Mouse (Mus musculus) intestine, postnatal 0 days (tissue): ENCODE measurements around the gene Klhdc8a. TPM values are rescaled to one million over a fixed set of nuclear protein-coding genes. Genes with fewer than 3 reads are reported as not detected.
"Not testable (repeated sequence)": the region's sequence is repeated elsewhere in the genome, so short reads cannot be mapped to it uniquely, and the experiment has no call there.

Source experiments
- ATAC-seq: fragments of 200-750 bp; cut with Nextera tagmentation; 2 replicates; pipeline ENCODE4 v1.8.0; 2017; ENCODE audit warnings: mild to moderate bottlenecking, moderate TSS enrichment, moderate library complexity
- H3K27ac ChIP-seq: fragments of 300-500 bp; sonication (generic); 2 replicates; pipeline ENCODE4 v1.5.1; 2014; ENCODE audit warnings: mild to moderate bottlenecking, low read depth, low read length, moderate library complexity
- H3K27me3 ChIP-seq: fragments of 300-500 bp; sonication (generic); replicated peaks from 2 replicates; pipeline ENCODE4 v1.6.1; 2014; ENCODE audit warnings: low read length, mixed read lengths; ENCODE audit not compliant: control insufficient read depth, insufficient read depth
- H3K36me3 ChIP-seq: fragments of 300-500 bp; sonication (generic); 2 replicates; pipeline ENCODE4 v1.6.1; 2014; ENCODE audit warnings: mild to moderate bottlenecking, moderate library complexity; ENCODE audit not compliant: control insufficient read depth, insufficient read depth
- H3K4me1 ChIP-seq: fragments of 300-500 bp; sonication (generic); replicated peaks from 2 replicates; pipeline ENCODE4 v1.6.1; 2014; ENCODE audit warnings: antibody characterized with exemption, low read length, mixed read lengths; ENCODE audit not compliant: control insufficient read depth, insufficient read depth
- H3K4me2 ChIP-seq: fragments of 300-500 bp; sonication (generic); replicated peaks from 2 replicates; pipeline ENCODE4 v1.6.1; 2014; ENCODE audit warnings: low read depth, mild to moderate bottlenecking, moderate library complexity
- H3K4me3 ChIP-seq: fragments of 300-500 bp; sonication (generic); 2 replicates; pipeline ENCODE4 v1.5.1; 2014; ENCODE audit warnings: low read depth, low read length
- H3K9ac ChIP-seq: fragments of 300-500 bp; sonication (generic); 2 replicates; pipeline ENCODE4 v1.6.1; 2014; ENCODE audit warnings: mild to moderate bottlenecking, low read depth, low read length
- H3K9me3 ChIP-seq: fragments of 300-500 bp; sonication (generic); 2 replicates; pipeline ENCODE4 v1.6.1; 2016; ENCODE audit warnings: mixed run types; ENCODE audit not compliant: control insufficient read depth
- CTCF ChIP-seq: sonication (generic); IDR thresholded peaks from 2 replicates; pipeline ENCODE4 v1.5.1; 2016; ENCODE audit warnings: low read depth, mild to moderate bottlenecking, control low read depth, antibody characterized with exemption, moderate library complexity
- WGBS: fragments of 180-500 bp; shearing (Covaris S2); extraction: QIAGEN DNeasy Blood & Tissue Kit; methylation state at CpG from one replicate; pipeline ENCODE4 v1.1.7; 2014; 5-methylcytosine and 5-hydroxymethylcytosine counted together
- polyA plus RNA-seq: library from polyadenylated mRNA; unstranded; fragments of >200 nt; fragmentation: Nextera tagmentation; extraction: Ambion mirVana; gene quantifications from 2 replicates; pipeline ENCODE4 v1.2.1, GENCODE M21; 2015

Klhdc8a gene
- polyA plus RNA-seq, 1 experiment from 2014 or later: 0.51 TPM

DNA sequence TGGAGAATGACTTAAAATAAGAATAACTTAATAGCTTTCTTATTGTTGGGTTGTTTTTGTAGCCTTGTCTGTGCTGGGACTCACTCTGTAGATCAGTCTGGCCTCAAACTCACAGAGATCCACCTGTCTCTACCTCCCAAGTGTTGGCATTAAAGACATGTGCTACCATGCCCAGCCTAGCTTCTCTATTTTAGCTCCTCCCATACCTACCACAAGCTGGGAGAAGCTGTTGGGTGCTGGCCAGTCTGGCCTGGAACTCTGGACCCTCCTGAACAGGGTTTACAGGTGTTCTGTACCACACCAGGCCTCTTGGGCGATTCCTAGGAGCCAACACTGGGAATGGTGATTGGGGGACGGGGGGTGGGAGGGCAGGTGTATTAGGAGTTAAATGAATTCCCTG lies 44.8 kb downstream of the Klhdc8a start:
- Histone ChIP-seq H3K36me3 (no peaks in the 10 kb centered on the region), H3K27me3 (no peaks in the 10 kb centered on the region), H3K9me3 (no peaks in the 10 kb centered on the region), H3K27ac (no peak overlapping the region), H3K9ac (no peak overlapping the region), H3K4me1 (no peaks in the 10 kb centered on the region), H3K4me2 (no peak overlapping the region), H3K4me3 (no peak overlapping the region)
- ATAC-seq: no peak
- TF ChIP-seq CTCF: no peak
- 90% methylated on average over 2 of the region's 2 CpGs for WGBS

GRCm38 (mm10) chr1:132343656-132344055 lies 45.2 kb downstream of the Klhdc8a start:
- no peak for ATAC-seq
- H3K4me1 ChIP-seq: no peaks in the 10 kb centered on the region
- H3K9ac ChIP-seq: no peak overlapping the region
- no peaks in the 10 kb centered on the region for H3K36me3 ChIP-seq
- no peak for TF ChIP-seq CTCF
- no peak overlapping the region for H3K4me3 ChIP-seq
- H3K27me3 ChIP-seq: no peaks in the 10 kb centered on the region
- H3K27ac ChIP-seq: no peak overlapping the region
- no peak overlapping the region for H3K4me2 ChIP-seq
- WGBS: 80% methylated on average over 1 of the region's 1 CpGs
- H3K9me3 ChIP-seq: no peaks in the 10 kb centered on the region

DNA sequence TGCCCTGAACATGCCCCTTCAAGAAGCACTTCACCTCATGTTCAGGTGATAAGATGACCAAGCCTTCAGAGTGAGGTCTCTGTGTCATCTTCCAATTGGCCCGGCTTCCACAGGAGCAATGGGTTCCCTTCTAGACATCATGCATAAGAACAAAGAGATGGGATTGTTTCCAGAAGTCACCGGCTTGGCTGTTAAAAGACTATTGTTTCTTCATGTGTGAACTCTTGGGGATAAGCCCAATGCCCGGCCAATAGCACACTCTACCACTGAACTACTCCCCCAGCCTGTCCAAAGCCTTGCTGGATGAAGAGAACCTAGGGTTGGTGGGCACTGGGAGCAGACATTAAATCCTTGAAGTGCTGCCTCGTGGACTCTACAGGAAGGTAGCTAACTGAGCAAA lies 47.1 kb downstream of the Klhdc8a start:
- Histone ChIP-seq H3K27ac (no peak overlapping the region), H3K9me3 (no peaks in the 10 kb centered on the region), H3K27me3 (no peaks in the 10 kb centered on the region), H3K4me3 (no peak overlapping the region), H3K36me3 (no peaks in the 10 kb centered on the region), H3K4me2 (no peak overlapping the region), H3K4me1 (no peaks in the 10 kb centered on the region), H3K9ac (no peak overlapping the region)
- ATAC-seq: no peak
- no peak for TF ChIP-seq CTCF
- 85% methylated on average over 4 of the region's 4 CpGs for WGBS

- Histone ChIP-seq H3K4me3 (no peak overlapping the region), H3K4me1 (no peaks in the 10 kb centered on the region), H3K36me3 (no peaks in the 10 kb centered on the region), H3K4me2 (no peak overlapping the region), H3K9ac (no peak overlapping the region), H3K27ac (no peak overlapping the region), H3K27me3 (no peaks in the 10 kb centered on the region), H3K9me3 (0 out of 2 replicates have a peak, but pooled peaks cover 3% of the 10 kb centered on the region)
- no peak for TF ChIP-seq CTCF
- WGBS: 68% methylated on average over 12 of the region's 12 CpGs
- peak; percentile 44; the same call in 1 of the 2 replicates for ATAC-seq
These were observed 47.9 kb downstream of the Klhdc8a start for GRCm38 (mm10) chr1:132346134-132346851.

- no peak overlapping the region for H3K9ac ChIP-seq
- no peaks in the 10 kb centered on the region for H3K36me3 ChIP-seq
- no peak overlapping the region for H3K4me2 ChIP-seq
- no peaks in the 10 kb centered on the region for H3K4me1 ChIP-seq
- no peak overlapping the region for H3K4me3 ChIP-seq
- 0 out of 2 replicates have a peak, but pooled peaks cover 3% of the 10 kb centered on the region for H3K9me3 ChIP-seq
- H3K27ac ChIP-seq: no peak overlapping the region
- TF ChIP-seq CTCF: no peak
- no peak for ATAC-seq
- H3K27me3 ChIP-seq: no peaks in the 10 kb centered on the region
These were observed 48.5 kb downstream of the Klhdc8a start for GRCm38 (mm10) chr1:132346951-132347350.

- no peak for TF ChIP-seq CTCF
- WGBS: 88% methylated on average over 5 of the region's 5 CpGs
- no peak overlapping the region for H3K9ac ChIP-seq
- H3K4me3 ChIP-seq: no peak overlapping the region
- 0 out of 2 replicates have a peak, but pooled peaks cover 3% of the 10 kb centered on the region for H3K9me3 ChIP-seq
- no peaks in the 10 kb centered on the region for H3K36me3 ChIP-seq
- ATAC-seq: no peak
- H3K27ac ChIP-seq: no peak overlapping the region
- H3K27me3 ChIP-seq: no peaks in the 10 kb centered on the region
- H3K4me1 ChIP-seq: no peaks in the 10 kb centered on the region
- no peak overlapping the region for H3K4me2 ChIP-seq
These were observed 50.0 kb downstream of the Klhdc8a start for GRCm38 (mm10) chr1:132348401-132348800.

GRCm38 (mm10) chr1:132349049-132349448 lies 50.6 kb downstream of the Klhdc8a start:
- not testable (repeated sequence) for H3K4me2 ChIP-seq, ATAC-seq, H3K4me3 ChIP-seq, H3K36me3 ChIP-seq, H3K27ac ChIP-seq, H3K27me3 ChIP-seq, H3K9me3 ChIP-seq, H3K9ac ChIP-seq, H3K4me1 ChIP-seq

DNA sequence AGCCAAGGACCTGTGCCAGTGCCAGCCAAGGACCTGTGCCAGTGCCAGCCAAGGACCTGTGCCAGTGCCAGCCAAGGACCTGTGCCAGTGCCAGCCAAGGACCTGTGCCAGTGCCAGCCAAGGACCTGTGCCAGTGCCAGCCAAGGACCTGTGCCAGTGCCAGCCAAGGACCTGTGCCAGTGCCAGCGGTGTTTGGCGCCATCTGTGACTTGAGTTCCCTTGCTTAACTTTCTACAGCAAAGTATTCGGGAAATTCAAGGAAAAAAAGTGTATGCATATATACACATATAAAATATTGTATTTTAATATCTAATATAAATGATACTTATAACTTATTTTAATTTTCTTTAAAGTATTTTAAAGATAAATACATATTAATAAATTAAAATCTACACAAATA lies 51.2 kb downstream of the Klhdc8a start:
- H3K36me3 ChIP-seq, H3K4me2 ChIP-seq, H3K9ac ChIP-seq, ATAC-seq, H3K27me3 ChIP-seq, H3K4me3 ChIP-seq, H3K9me3 ChIP-seq, H3K27ac ChIP-seq, H3K4me1 ChIP-seq: not testable (repeated sequence)
- WGBS: 93% methylated on average over 3 of the region's 3 CpGs
